Mouse (Mus musculus) brain, embryonic 14.5 days (tissue): ENCODE results near the gene Ubtfl1.

Experiments used
- CTCF ChIP-seq: fragments of 200-500 bp; IDR thresholded peaks from 2 replicates; pipeline ENCODE4 v1.5.1; 2012; ENCODE audit warnings: inconsistent platforms, mild to moderate bottlenecking, moderate library complexity, borderline replicate concordance; ENCODE audit not compliant: insufficient read depth, insufficient read length; ENCODE audit errors: extremely low read depth
- POLR2A ChIP-seq: fragments of 200-500 bp; IDR thresholded peaks from 2 replicates; pipeline ENCODE4 v1.6.1; 2012; ENCODE audit warnings: mild to moderate bottlenecking, inconsistent platforms, borderline replicate concordance; ENCODE audit not compliant: poor library complexity, insufficient read depth, insufficient read length, severe bottlenecking; ENCODE audit errors: extremely low read depth

DNA sequence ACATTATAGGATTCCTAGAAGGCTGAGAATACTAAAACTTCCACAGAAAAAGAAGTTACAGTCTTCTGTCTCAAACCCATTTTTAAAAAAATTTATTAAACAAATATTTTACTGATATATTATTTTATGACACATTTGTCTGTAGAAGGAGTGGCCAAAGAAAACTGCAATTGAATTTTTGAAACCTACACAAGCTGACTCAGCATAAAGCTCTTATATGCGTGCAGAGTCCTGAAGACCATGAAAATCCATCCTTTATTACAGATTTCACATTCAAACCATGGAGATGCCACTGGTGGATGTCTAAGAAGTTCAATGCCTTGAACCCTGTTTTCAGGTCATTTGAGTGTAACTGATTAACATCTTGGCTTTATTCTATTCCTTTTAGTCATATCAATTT lies 4.6 kb upstream of the Ubtfl1 start:
- TF ChIP-seq CTCF (no peak), POLR2A (no peak)
